Mouse (Mus musculus): ENCODE measurements at regions not wholly inside any gene's neighbourhood (a gene's known extent, or its start where the extent isn't known, plus 50 kb on each side); places are given as distances from the start of the nearest gene placed in this dataset.
A peak's percentile ranks its signal among the peaks of the same experiment; 100 is the strongest.

DNA sequence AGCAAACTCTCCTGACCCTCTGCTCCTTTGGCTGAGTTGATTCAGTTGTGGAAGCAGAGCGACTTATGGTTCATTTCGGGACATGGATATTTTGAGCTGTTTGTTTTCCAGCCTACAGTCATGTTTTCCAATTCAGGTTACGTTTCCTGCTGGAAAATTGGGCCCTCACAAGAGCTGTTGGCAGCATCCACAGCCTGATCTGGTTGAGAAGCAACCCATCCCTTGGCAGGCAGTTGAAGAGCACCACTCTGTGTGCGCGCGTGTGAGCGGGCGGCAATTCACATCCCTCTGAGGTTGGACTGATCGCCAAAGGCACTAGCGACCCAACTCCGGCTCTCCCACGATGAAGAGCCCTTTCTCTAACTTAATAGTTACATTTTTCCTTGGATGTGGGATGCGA lies 457.1 kb downstream of the Tmem38b start:
- H3K4me2 ChIP-seq (replicated peaks) = no peak overlapping the region
- no peaks in the 10 kb centered on the region for H3K27me3 ChIP-seq (replicated peaks)
- H3K9ac ChIP-seq = no peak overlapping the region
- H3K27ac ChIP-seq = no peak overlapping the region
- no peaks in the 10 kb centered on the region for H3K9me3 ChIP-seq
- ATAC-seq (ENCODE audit: low FRiP score, low read depth) = no peak
- WGBS = 94% methylated on average over 13 of the region's 13 CpGs
- H3K4me1 ChIP-seq = no peaks in the 10 kb centered on the region
- H3K36me3 ChIP-seq = no peaks in the 10 kb centered on the region
- no peak overlapping the region for H3K4me3 ChIP-seq

DNA sequence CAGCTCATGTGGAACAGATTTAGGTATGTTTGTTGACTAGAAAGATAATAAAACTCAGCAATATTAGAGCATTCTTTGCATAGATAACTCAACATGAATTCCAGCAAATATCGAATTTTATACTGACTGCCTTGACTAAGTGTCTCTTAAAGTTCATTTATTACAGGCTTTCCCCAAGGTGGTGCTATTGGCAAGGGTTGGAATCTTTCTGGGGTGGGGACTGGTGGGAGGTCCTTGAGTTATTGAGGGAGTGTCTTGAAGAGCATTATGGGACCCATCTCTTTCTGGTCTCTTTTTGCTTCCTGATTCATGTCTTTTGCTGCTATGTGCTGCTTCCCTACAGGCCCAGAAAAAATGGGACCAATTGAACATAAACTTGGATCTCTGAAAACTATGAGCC lies 488.0 kb downstream of the Tmem38b start:
- 96% methylated on average over 1 of the region's 1 CpGs for WGBS
- Histone ChIP-seq H3K9ac (no peak overlapping the region), H3K4me1 (no peaks in the 10 kb centered on the region), H3K4me3 (no peak overlapping the region), H3K36me3 (no peaks in the 10 kb centered on the region), H3K27me3 (replicated peaks) (no peaks in the 10 kb centered on the region), H3K4me2 (replicated peaks) (no peak overlapping the region), H3K27ac (no peak overlapping the region), H3K9me3 (no peaks in the 10 kb centered on the region)
- no peak for ATAC-seq (ENCODE audit: low FRiP score, low read depth)

DNA sequence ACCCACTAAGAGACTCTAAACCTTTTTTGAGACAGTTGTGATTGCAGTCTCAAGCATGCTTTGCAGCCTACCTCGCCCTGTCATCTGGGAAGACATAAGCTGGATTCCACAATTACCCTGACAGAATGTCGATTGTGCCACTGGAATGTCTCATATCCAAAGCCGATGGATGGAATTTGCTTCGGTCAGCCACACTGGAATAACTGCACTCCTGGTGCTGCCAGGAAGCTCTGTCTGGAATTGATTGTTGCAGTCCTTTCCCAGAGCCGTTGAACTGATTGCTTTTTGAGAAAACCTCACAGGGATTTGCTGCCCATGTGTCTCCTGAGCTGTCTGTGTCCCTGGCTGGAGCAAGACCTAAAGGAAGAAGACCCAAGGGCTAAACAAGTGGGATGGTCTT lies 499.0 kb downstream of the Tmem38b start:
- Histone ChIP-seq H3K27ac (no peak overlapping the region), H3K9me3 (no peaks in the 10 kb centered on the region), H3K36me3 (no peaks in the 10 kb centered on the region), H3K4me2 (replicated peaks) (no peak overlapping the region), H3K4me3 (no peak overlapping the region), H3K9ac (no peak overlapping the region), H3K27me3 (replicated peaks) (no peaks in the 10 kb centered on the region), H3K4me1 (peaks cover 4% of the 10 kb centered on the region; the same call in 1 of the 2 replicates)
- WGBS = 68% methylated on average over 5 of the region's 5 CpGs
- no peak for ATAC-seq (ENCODE audit: low FRiP score, low read depth)

DNA sequence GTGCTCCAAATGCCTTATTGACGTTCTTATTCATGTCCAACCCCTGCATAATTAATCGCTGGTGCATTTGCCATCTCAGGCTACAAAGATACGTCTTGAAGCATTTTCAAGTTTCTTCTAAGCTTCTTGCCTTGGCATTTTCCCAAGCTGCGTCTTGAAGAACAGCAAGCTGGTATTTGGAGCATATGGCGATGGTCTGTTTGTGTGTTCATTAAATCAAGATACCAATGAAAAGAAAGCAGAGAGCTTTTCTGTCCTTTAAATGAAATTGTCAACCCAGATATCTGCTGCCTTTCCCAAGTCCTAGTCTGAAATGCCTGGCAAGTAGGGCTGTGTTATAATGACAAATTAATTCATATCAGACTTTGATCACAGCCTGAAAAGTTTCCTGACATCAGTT lies 502.4 kb downstream of the Tmem38b start:
- Histone ChIP-seq H3K4me3 (no peak overlapping the region), H3K4me2 (replicated peaks) (no peak overlapping the region), H3K9ac (no peak overlapping the region), H3K27me3 (replicated peaks) (no peaks in the 10 kb centered on the region), H3K9me3 (no peaks in the 10 kb centered on the region), H3K27ac (no peak overlapping the region), H3K36me3 (no peaks in the 10 kb centered on the region), H3K4me1 (peaks cover 7% of the 10 kb centered on the region)
- 75% methylated on average over 5 of the region's 5 CpGs for WGBS
- ATAC-seq (ENCODE audit: low FRiP score, low read depth) = no peak

DNA sequence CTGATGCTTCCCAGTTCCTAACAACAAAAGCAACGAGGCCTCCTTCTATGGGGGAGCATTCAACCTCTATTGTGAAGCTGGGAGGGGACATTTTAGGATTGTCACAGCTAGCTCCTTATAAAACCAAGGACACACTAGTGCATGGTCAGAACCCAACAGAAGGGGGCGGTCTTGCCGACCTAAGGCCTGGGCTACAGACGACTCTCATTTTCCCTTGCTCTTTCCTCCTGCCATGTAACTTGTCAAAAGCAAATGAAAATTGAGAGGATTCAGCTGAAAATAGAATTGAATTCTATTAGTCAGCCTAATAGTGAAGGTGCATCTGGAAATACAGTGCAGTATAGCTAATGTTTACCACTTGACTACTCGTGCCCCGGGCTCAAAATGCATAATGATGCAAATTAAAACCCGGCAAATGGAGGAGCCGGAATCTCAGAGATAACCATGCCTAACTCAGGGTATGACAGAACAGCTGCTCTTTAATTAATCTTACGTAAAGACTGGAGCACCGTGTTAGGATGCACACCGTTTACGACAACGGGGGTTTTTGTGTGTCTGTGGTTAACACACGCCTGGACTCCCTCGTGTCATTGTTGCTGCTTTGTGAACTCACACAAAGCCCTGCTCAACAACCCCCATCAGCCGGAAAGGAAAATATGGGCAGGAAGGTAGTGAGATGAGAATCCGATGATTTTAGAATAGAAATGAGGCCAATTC lies 503.0 kb downstream of the Tmem38b start:
- Histone ChIP-seq H3K27me3 (replicated peaks) (no peaks in the 10 kb centered on the region), H3K4me1 (peaks cover 7% of the 10 kb centered on the region), H3K27ac (0 out of 2 replicates have a peak overlapping the region, but pooled peaks have one; percentile 20), H3K4me2 (replicated peaks) (peak overlapping the region; percentile 32; the same call in 1 of the 2 replicates), H3K4me3 (no peak overlapping the region), H3K36me3 (no peaks in the 10 kb centered on the region), H3K9me3 (no peaks in the 10 kb centered on the region), H3K9ac (no peak overlapping the region)
- ATAC-seq (ENCODE audit: low FRiP score, low read depth) = peak; percentile 76
- WGBS = 43% methylated on average over 17 of the region's 17 CpGs

DNA sequence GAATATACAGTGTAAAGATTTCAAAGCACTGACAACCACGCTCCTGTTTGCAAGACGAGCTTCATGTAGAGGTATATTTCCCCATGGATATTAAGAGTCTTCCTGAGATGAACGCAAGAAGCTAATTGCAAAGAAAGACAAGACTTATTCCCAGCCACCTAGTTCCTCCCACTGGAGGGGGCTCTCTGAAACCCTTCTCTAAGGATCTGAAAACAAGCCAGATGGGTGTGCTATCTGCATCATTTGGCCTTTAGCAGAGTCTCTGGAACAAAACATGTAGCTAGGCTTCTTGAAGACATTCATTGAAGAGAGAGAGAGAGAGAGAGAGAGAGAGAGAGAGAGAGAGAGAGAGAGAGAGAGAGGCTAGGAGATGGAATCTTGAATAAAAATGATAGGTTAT lies 504.8 kb downstream of the Tmem38b start:
- no peak overlapping the region for H3K9ac ChIP-seq
- H3K4me1 ChIP-seq = peaks cover 7% of the 10 kb centered on the region
- H3K27me3 ChIP-seq (replicated peaks) = no peaks in the 10 kb centered on the region
- no peaks in the 10 kb centered on the region for H3K36me3 ChIP-seq
- no peak overlapping the region for H3K4me2 ChIP-seq (replicated peaks)
- no peak overlapping the region for H3K4me3 ChIP-seq
- no peak for ATAC-seq (ENCODE audit: low FRiP score, low read depth)
- no peaks in the 10 kb centered on the region for H3K9me3 ChIP-seq
- H3K27ac ChIP-seq = no peak overlapping the region
- 88% methylated on average over 3 of the region's 3 CpGs for WGBS

DNA sequence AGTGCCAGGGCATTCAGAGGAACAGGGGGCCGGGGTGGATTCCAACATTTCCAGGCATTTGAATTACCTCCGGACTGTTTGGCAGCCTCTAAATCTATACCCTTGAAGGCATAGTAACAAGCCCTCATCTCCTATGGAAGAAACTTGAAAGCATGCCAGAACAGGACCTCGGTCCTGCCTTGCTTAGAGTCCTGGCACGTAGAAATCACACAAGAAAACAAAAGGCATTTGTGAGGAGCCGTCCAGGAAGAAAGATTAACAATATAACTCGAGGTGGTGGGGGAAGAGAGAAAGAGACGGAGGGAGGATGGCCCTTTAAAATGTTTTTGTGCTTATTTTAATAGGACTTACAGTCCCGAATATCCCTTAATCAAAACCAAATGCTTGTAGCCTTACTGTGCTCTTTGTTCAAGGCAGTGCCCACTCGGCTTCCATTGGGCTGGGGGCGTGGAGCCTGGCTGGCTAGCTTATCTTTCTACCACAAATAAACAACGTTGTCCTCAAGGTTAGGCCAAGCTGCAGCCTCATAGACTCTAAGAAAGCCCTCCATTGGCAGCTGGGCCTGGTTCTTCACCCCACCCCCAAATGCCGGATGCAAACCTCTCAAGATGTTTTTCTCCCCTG lies 505.9 kb downstream of the Tmem38b start:
- Histone ChIP-seq H3K4me1 (peaks cover 7% of the 10 kb centered on the region), H3K27ac (peak overlapping the region; percentile 32; the same call in 1 of the 2 replicates)
- WGBS = 26% methylated on average over 12 of the region's 12 CpGs

DNA sequence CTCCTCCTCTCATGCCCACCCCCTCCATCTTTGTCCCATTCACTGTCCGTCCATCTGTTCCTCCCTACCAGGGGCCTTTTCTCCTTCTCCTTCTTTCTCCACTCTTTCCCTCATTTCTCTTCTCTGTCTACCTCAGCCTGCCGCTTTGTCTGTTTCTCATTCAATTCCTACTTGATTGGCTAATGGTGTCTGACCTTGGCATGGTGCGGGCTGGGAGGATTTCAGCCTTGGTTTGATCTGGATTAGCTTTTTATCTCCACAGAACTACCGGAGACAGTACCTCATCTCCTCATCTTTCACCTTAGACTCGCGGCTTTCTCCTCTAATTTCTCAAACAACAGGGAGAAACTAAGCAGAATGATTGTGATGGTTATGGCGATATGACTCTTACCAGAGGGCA lies 506.4 kb downstream of the Tmem38b start:
- Histone ChIP-seq H3K27me3 (replicated peaks) (no peaks in the 10 kb centered on the region), H3K36me3 (no peaks in the 10 kb centered on the region), H3K9ac (no peak overlapping the region), H3K4me2 (replicated peaks) (no peak overlapping the region), H3K4me3 (no peak overlapping the region), H3K9me3 (no peaks in the 10 kb centered on the region), H3K4me1 (peaks cover 7% of the 10 kb centered on the region), H3K27ac (peak overlapping the region; percentile 32; the same call in 1 of the 2 replicates)
- 66% methylated on average over 7 of the region's 7 CpGs for WGBS
- 0 out of 2 replicates have a peak, but pooled peaks have one; percentile 20 for ATAC-seq (ENCODE audit: low FRiP score, low read depth)

More for the DNA sequence above, 505.9 kb downstream of the Tmem38b start:
- H3K27me3 ChIP-seq (replicated peaks) = no peaks in the 10 kb centered on the region
- no peaks in the 10 kb centered on the region for H3K36me3 ChIP-seq
- no peak overlapping the region for H3K4me2 ChIP-seq (replicated peaks)
- no peak overlapping the region for H3K4me3 ChIP-seq
- H3K9ac ChIP-seq = no peak overlapping the region
- no peaks in the 10 kb centered on the region for H3K9me3 ChIP-seq
- ATAC-seq (ENCODE audit: low FRiP score, low read depth) = peak; percentile 81

DNA sequence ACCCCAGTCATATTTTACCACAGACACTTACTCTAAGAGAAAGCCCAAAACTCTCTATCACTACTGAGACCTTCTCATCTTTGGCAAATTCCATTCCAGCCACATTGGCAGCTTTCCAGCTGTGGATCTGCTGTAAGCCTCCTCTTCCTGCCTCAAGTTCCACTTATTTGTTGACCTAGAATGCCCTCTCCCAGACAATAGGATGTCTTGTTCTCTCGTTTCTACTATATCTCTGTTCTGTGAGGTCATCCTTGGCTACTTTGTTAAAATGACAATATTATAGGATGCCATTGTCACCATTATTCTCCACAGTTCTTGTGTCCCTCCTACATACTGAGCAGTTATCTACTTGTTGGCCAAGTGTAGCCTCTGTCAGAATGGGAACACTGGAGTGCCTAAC lies 512.7 kb downstream of the Tmem38b start:
- Histone ChIP-seq H3K27me3 (replicated peaks) (no peaks in the 10 kb centered on the region), H3K27ac (no peak overlapping the region), H3K9ac (no peak overlapping the region), H3K4me2 (replicated peaks) (no peak overlapping the region), H3K4me1 (no peaks in the 10 kb centered on the region; the same call in 1 of the 2 replicates), H3K4me3 (no peak overlapping the region), H3K9me3 (no peaks in the 10 kb centered on the region), H3K36me3 (no peaks in the 10 kb centered on the region)
- no peak for ATAC-seq (ENCODE audit: low FRiP score, low read depth)
- WGBS = 52% methylated on average over 1 of the region's 1 CpGs

DNA sequence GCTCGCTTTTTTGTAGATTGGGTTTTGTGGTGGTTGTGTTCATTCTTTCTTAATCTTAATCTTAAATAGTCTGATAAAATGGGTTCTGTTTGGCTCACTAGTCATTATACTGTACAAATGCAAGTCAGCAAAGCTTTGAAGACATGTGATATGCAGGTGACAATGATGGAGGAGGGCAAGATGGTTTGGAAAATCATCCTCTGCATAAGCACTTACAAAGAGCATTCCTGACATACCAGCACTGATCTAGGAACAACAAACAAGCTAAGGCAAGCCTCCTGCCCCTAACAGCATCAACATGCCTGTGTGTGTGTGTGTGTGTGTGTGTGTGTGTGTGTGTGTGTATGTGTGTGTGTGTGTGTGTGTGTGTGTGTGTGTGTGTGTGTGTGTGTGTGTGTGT lies 514.3 kb downstream of the Tmem38b start:
- no peak overlapping the region for H3K9ac ChIP-seq
- H3K9me3 ChIP-seq = no peaks in the 10 kb centered on the region
- H3K36me3 ChIP-seq = no peaks in the 10 kb centered on the region
- 93% methylated on average over 1 of the region's 1 CpGs for WGBS
- H3K27me3 ChIP-seq (replicated peaks) = no peaks in the 10 kb centered on the region
- H3K4me3 ChIP-seq = no peak overlapping the region
- no peak overlapping the region for H3K4me2 ChIP-seq (replicated peaks)
- ATAC-seq (ENCODE audit: low FRiP score, low read depth) = no peak
- no peaks in the 10 kb centered on the region for H3K4me1 ChIP-seq
- H3K27ac ChIP-seq = no peak overlapping the region

DNA sequence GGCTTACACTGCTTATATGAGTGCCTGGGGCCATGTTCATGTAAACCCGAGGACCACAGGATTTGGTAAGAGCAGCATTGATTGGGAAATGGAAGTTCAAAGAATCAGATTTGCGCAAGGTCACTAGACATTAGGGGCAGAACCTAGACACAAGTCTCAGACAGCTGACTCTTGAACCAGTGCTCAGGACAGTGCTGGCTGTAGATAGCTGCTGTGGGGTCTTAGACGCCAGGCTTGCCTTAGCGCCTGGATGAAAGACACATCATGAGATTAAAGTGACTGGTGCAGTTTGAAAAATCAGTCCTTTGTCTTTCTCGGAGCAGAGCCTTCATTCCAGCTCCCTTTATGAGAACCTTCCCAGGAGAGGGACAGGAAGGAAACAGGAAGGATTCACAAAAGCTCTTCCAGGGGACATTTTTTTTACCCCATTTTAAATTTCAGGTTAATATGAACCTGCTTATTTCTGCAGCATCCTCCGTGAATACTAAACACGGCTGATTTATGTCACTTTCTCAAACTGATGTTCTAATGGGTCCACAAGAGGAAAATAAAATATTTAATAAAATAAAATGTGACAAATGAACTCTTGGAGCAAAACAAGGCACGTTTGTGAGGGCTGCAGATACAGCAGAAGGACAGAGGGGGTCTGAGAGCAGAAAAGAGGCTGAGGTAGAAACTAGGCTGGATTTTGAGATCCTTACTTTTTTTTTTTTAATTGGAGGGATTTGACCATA lies 528.0 kb downstream of the Tmem38b start:
- H3K4me1 ChIP-seq = peaks cover 7% of the 10 kb centered on the region; the same call in 1 of the 2 replicates
- 57% methylated on average over 8 of the region's 8 CpGs for WGBS
- no peak for ATAC-seq (ENCODE audit: low FRiP score, low read depth)

DNA sequence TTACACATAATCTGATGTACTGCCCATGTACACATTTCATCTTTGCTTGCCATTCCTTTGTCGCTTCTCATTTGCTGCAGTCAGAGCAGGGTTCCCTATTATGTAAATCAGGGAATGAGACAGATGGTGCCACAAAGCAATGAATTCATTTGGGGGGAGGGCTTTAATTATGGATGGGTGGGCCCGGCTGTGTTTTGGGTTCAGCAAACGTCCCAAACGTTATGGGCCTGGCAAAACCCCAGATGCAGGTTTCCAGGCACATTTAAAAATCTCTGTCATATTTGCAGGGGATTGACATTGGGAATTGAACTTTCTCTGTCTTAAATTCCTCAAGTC lies 528.5 kb downstream of the Tmem38b start:
- Histone ChIP-seq H3K4me3 (no peak overlapping the region), H3K27me3 (replicated peaks) (no peaks in the 10 kb centered on the region), H3K4me1 (peaks cover 7% of the 10 kb centered on the region; the same call in 1 of the 2 replicates), H3K9ac (no peak overlapping the region), H3K9me3 (0 out of 2 replicates have a peak, but pooled peaks cover 4% of the 10 kb centered on the region), H3K27ac (no peak overlapping the region), H3K4me2 (replicated peaks) (no peak overlapping the region), H3K36me3 (no peaks in the 10 kb centered on the region)
- ATAC-seq (ENCODE audit: low FRiP score, low read depth) = peak; percentile 68; the same call in 1 of the 2 replicates
- 15% methylated on average over 4 of the region's 4 CpGs for WGBS

More for the DNA sequence above, 528.0 kb downstream of the Tmem38b start:
- Histone ChIP-seq H3K9ac (no peak overlapping the region), H3K9me3 (0 out of 2 replicates have a peak, but pooled peaks cover 4% of the 10 kb centered on the region), H3K4me2 (replicated peaks) (no peak overlapping the region), H3K4me3 (no peak overlapping the region), H3K27ac (peak overlapping the region; percentile 26; the same call in 1 of the 2 replicates), H3K27me3 (replicated peaks) (no peaks in the 10 kb centered on the region), H3K36me3 (no peaks in the 10 kb centered on the region)

Data from neural tube, embryonic 12.5 days (tissue).